Mouse (Mus musculus): ENCODE measurements around the gene Gm49601. TPM values are rescaled to one million over a fixed set of nuclear protein-coding genes. Genes with fewer than 3 reads are reported as not detected.
A peak's percentile ranks its signal among the peaks of the same experiment; 100 is the strongest.

Gene Gm49601
- polyA plus RNA-seq, 1 experiment from 2014 or later: 2.4 TPM

DNA sequence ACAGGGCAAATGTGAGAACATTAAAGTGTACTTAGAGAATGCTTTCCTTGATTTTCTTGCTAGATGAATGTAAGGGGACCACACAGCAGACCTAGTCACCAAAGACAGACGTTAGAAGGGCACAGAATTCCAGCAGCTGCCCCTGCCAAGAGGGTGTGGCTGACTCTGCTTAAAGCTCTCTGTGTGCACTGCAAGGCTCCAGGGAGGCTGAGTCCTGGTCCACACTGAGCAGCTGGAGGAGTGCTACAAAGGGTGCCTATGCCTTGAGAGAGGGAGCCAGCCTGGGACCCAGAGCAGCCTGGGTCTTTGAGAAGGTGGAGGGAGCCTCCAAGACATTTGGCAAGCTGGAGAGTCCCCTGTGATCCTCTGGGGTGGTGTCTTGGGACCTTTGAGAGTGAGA, 7.1 kb upstream of the Gm49601 start:
- peaks cover 9% of the 10 kb centered on the region for H3K4me1 ChIP-seq (ENCODE audit: control insufficient read depth, insufficient read depth, low read length)
- DNase-seq (ENCODE audit: low spot score) (peak; percentile 19), ATAC-seq (ENCODE audit: insufficient number of reproducible peaks, low FRiP score, low TSS enrichment, low read depth) (no peak)
- no peak overlapping the region for H3K9ac ChIP-seq (ENCODE audit: low read length)
- WGBS: 39% methylated on average over 1 of the region's 1 CpGs
- no peaks in the 10 kb centered on the region for H3K36me3 ChIP-seq (ENCODE audit: control insufficient read depth, insufficient read depth, low read length)
- no peaks in the 10 kb centered on the region for H3K27me3 ChIP-seq (ENCODE audit: control insufficient read depth, insufficient read depth, low read length)
- H3K4me2 ChIP-seq (ENCODE audit: low read depth, severe bottlenecking): no peak overlapping the region
- no peak overlapping the region for H3K27ac ChIP-seq (replicated peaks; ENCODE audit: low read depth, low read length)
- H3K4me3 ChIP-seq (ENCODE audit: low read depth, low read length): no peak overlapping the region
- H3K9me3 ChIP-seq (ENCODE audit: control insufficient read depth, low read length): no peaks in the 10 kb centered on the region

- H3K36me3 ChIP-seq (ENCODE audit: control insufficient read depth, insufficient read depth, low read length): no peaks in the 10 kb centered on the region
- no peaks in the 10 kb centered on the region for H3K27me3 ChIP-seq (ENCODE audit: control insufficient read depth, insufficient read depth, low read length)
- no peak overlapping the region for H3K4me3 ChIP-seq (ENCODE audit: low read depth, low read length)
- no peak overlapping the region for H3K9ac ChIP-seq (ENCODE audit: low read length)
- H3K4me1 ChIP-seq (ENCODE audit: control insufficient read depth, insufficient read depth, low read length): peaks cover 11% of the 10 kb centered on the region
- no peak overlapping the region for H3K27ac ChIP-seq (replicated peaks; ENCODE audit: low read depth, low read length)
- H3K4me2 ChIP-seq (ENCODE audit: low read depth, severe bottlenecking): no peak overlapping the region
- WGBS: 64% methylated on average over 2 of the region's 2 CpGs
- no peaks in the 10 kb centered on the region for H3K9me3 ChIP-seq (ENCODE audit: control insufficient read depth, low read length)
- ATAC-seq (ENCODE audit: insufficient number of reproducible peaks, low FRiP score, low TSS enrichment, low read depth) (no peak), DNase-seq (ENCODE audit: low spot score) (peak; percentile 19)
These were observed 6.6 kb upstream of the Gm49601 start for GRCm38 (mm10) chr16:18632816-18633215.

- DNase-seq (ENCODE audit: low spot score): no peak
- H3K4me2 ChIP-seq (ENCODE audit: low read depth, severe bottlenecking): no peak overlapping the region
- 55% methylated on average over 3 of the region's 3 CpGs for WGBS
- H3K27ac ChIP-seq (replicated peaks; ENCODE audit: low read depth, low read length): no peak overlapping the region
- no peak overlapping the region for H3K9ac ChIP-seq (ENCODE audit: low read length)
- H3K27me3 ChIP-seq (ENCODE audit: control insufficient read depth, insufficient read depth, low read length): peaks cover 6% of the 10 kb centered on the region
- no peak overlapping the region for H3K4me3 ChIP-seq (ENCODE audit: low read depth, low read length)
- no peaks in the 10 kb centered on the region for H3K36me3 ChIP-seq (ENCODE audit: control insufficient read depth, insufficient read depth, low read length)
- ATAC-seq (ENCODE audit: insufficient number of reproducible peaks, low FRiP score, low TSS enrichment, low read depth): no peak
- peaks cover 14% of the 10 kb centered on the region for H3K4me1 ChIP-seq (ENCODE audit: control insufficient read depth, insufficient read depth, low read length)
- H3K9me3 ChIP-seq (ENCODE audit: control insufficient read depth, low read length): no peaks in the 10 kb centered on the region
These were observed 5.8 kb upstream of the Gm49601 start for GRCm38 (mm10) chr16:18632059-18632458.

- 69% methylated on average over 7 of the region's 7 CpGs for WGBS
- no peak overlapping the region for H3K4me3 ChIP-seq (ENCODE audit: low read depth, low read length)
- ATAC-seq (ENCODE audit: insufficient number of reproducible peaks, low FRiP score, low TSS enrichment, low read depth): no peak
- H3K9ac ChIP-seq (ENCODE audit: low read length): no peak overlapping the region
- H3K27ac ChIP-seq (replicated peaks; ENCODE audit: low read depth, low read length): no peak overlapping the region
- no peak for DNase-seq (ENCODE audit: low spot score)
- H3K9me3 ChIP-seq (ENCODE audit: control insufficient read depth, low read length): no peaks in the 10 kb centered on the region
- no peak overlapping the region for H3K4me2 ChIP-seq (ENCODE audit: low read depth, severe bottlenecking)
- peaks cover 14% of the 10 kb centered on the region for H3K4me1 ChIP-seq (ENCODE audit: control insufficient read depth, insufficient read depth, low read length)
- no peaks in the 10 kb centered on the region for H3K36me3 ChIP-seq (ENCODE audit: control insufficient read depth, insufficient read depth, low read length)
- H3K27me3 ChIP-seq (ENCODE audit: control insufficient read depth, insufficient read depth, low read length): peaks cover 15% of the 10 kb centered on the region
These were observed 4.9 kb upstream of the Gm49601 start for GRCm38 (mm10) chr16:18631141-18631540.

DNA sequence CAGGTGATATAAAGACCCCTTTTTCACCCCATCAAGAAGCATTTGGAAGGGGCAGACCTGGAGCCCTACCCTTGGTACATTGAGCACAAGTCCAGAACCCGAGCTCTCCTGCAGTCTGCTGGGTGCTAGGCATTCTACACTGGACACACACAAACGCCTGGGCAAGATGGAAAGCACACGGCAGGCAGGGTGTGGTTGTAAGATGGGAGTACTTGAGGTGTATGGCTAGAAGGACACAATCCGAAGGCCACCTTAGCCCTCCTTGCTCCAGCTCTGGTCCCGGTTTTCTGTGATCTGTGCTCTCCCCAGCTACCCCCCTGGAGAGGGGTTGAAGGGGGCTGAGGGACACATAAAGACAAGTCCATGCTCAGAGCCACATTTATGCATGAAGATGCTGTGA, 4.1 kb upstream of the Gm49601 start:
- H3K4me1 ChIP-seq (ENCODE audit: control insufficient read depth, insufficient read depth, low read length): peaks cover 16% of the 10 kb centered on the region
- DNase-seq (ENCODE audit: low spot score): no peak
- peaks cover 24% of the 10 kb centered on the region for H3K27me3 ChIP-seq (ENCODE audit: control insufficient read depth, insufficient read depth, low read length)
- H3K9ac ChIP-seq (ENCODE audit: low read length): peak overlapping the region; percentile 60; the same call in 1 of the 2 replicates
- no peaks in the 10 kb centered on the region for H3K9me3 ChIP-seq (ENCODE audit: control insufficient read depth, low read length)
- H3K27ac ChIP-seq (replicated peaks; ENCODE audit: low read depth, low read length): no peak overlapping the region
- ATAC-seq (ENCODE audit: insufficient number of reproducible peaks, low FRiP score, low TSS enrichment, low read depth): peak; percentile 3
- 44% methylated on average over 5 of the region's 5 CpGs for WGBS
- no peaks in the 10 kb centered on the region for H3K36me3 ChIP-seq (ENCODE audit: control insufficient read depth, insufficient read depth, low read length)
- peak overlapping the region; percentile 64 for H3K4me3 ChIP-seq (ENCODE audit: low read depth, low read length)
- H3K4me2 ChIP-seq (ENCODE audit: low read depth, severe bottlenecking): peak overlapping the region; percentile 81

- under 1% methylated on average over 83 of the region's 93 CpGs for WGBS
- H3K9me3 ChIP-seq (ENCODE audit: control insufficient read depth, low read length): no peaks in the 10 kb centered on the region
- ATAC-seq (ENCODE audit: insufficient number of reproducible peaks, low FRiP score, low TSS enrichment, low read depth) (peak; percentile 53), DNase-seq (ENCODE audit: low spot score) (peak; percentile 72)
- no peak within 1 kb of the TSS for H3K27ac ChIP-seq (replicated peaks; ENCODE audit: low read depth, low read length)
- H3K27me3 ChIP-seq (ENCODE audit: control insufficient read depth, insufficient read depth, low read length): peaks cover 31% of the 10 kb centered on the region
- peak within 1 kb of the TSS; percentile 60 for H3K9ac ChIP-seq (ENCODE audit: low read length)
- H3K4me2 ChIP-seq (ENCODE audit: low read depth, severe bottlenecking): peak within 1 kb of the TSS; percentile 81
- peaks cover 16% of the 10 kb centered on the region for H3K4me1 ChIP-seq (ENCODE audit: control insufficient read depth, insufficient read depth, low read length)
- H3K4me3 ChIP-seq (ENCODE audit: low read depth, low read length): peak within 1 kb of the TSS; percentile 64
- H3K36me3 ChIP-seq (ENCODE audit: control insufficient read depth, insufficient read depth, low read length): no peaks in the 10 kb centered on the region
These were observed 3.4 kb upstream of the Gm49601 start, which contains the start of gene Sept5 for GRCm38 (mm10) chr16:18629390-18630231. Gene Sept5 (minus strand): TSS chr16:18629954.

DNA sequence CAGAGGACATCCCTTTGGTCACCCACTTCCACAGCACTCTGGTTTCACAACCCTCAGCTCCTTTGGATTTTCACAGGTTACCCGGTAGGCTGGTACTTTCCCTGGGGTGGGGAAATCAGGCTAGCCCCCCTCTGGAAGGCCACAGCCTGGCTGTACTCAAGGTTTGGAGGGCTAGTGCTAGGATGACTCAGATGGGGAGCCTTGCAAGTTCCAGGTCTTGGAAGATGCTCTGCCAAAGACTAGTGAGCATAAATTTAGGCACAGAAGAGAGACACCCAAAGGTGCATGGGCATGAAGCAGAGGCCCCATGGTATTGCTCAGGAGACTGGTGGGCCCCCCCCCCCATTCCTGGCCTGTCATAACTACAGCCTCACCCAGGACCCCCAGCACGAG, 2.7 kb upstream of the Gm49601 start:
- peak overlapping the region; percentile 60 for H3K9ac ChIP-seq (ENCODE audit: low read length)
- ATAC-seq (ENCODE audit: insufficient number of reproducible peaks, low FRiP score, low TSS enrichment, low read depth): no peak
- WGBS: 31% methylated on average over 2 of the region's 2 CpGs
- no peaks in the 10 kb centered on the region for H3K9me3 ChIP-seq (ENCODE audit: control insufficient read depth, low read length)
- H3K4me2 ChIP-seq (ENCODE audit: low read depth, severe bottlenecking): peak overlapping the region; percentile 81
- H3K36me3 ChIP-seq (ENCODE audit: control insufficient read depth, insufficient read depth, low read length): no peaks in the 10 kb centered on the region
- no peak for DNase-seq (ENCODE audit: low spot score)
- no peak overlapping the region for H3K27ac ChIP-seq (replicated peaks; ENCODE audit: low read depth, low read length)
- peaks cover 37% of the 10 kb centered on the region for H3K27me3 ChIP-seq (ENCODE audit: control insufficient read depth, insufficient read depth, low read length)
- peak overlapping the region; percentile 64 for H3K4me3 ChIP-seq (ENCODE audit: low read depth, low read length)
- H3K4me1 ChIP-seq (ENCODE audit: control insufficient read depth, insufficient read depth, low read length): peaks cover 16% of the 10 kb centered on the region

- 67% methylated on average over 7 of the region's 7 CpGs for WGBS
- ATAC-seq (ENCODE audit: insufficient number of reproducible peaks, low FRiP score, low TSS enrichment, low read depth) (no peak), DNase-seq (ENCODE audit: low spot score) (peak; percentile 22)
- Histone ChIP-seq H3K9ac (ENCODE audit: low read length) (peak overlapping the region; percentile 60; the same call in 1 of the 2 replicates), H3K9me3 (ENCODE audit: control insufficient read depth, low read length) (no peaks in the 10 kb centered on the region), H3K4me3 (ENCODE audit: low read depth, low read length) (peak overlapping the region; percentile 64), H3K4me1 (ENCODE audit: control insufficient read depth, insufficient read depth, low read length) (peaks cover 16% of the 10 kb centered on the region), H3K27me3 (ENCODE audit: control insufficient read depth, insufficient read depth, low read length) (peaks cover 43% of the 10 kb centered on the region), H3K36me3 (ENCODE audit: control insufficient read depth, insufficient read depth, low read length) (no peaks in the 10 kb centered on the region), H3K4me2 (ENCODE audit: low read depth, severe bottlenecking) (peak overlapping the region; percentile 81), H3K27ac (replicated peaks; ENCODE audit: low read depth, low read length) (no peak overlapping the region)
These were observed 2.1 kb upstream of the Gm49601 start for GRCm38 (mm10) chr16:18628206-18628947.

Data from limb, embryonic 11.5 days (tissue).